Mouse (Mus musculus) brain, embryonic 14.5 days (tissue): ENCODE data around the gene D16Ertd472e.

Source experiments
- CTCF ChIP-seq: fragments of 200-500 bp; IDR thresholded peaks from 2 replicates; pipeline ENCODE4 v1.5.1; 2012; ENCODE audit warnings: inconsistent platforms, mild to moderate bottlenecking, moderate library complexity, borderline replicate concordance; ENCODE audit not compliant: insufficient read depth, insufficient read length; ENCODE audit errors: extremely low read depth
- POLR2A ChIP-seq: fragments of 200-500 bp; IDR thresholded peaks from 2 replicates; pipeline ENCODE4 v1.6.1; 2012; ENCODE audit warnings: mild to moderate bottlenecking, inconsistent platforms, borderline replicate concordance; ENCODE audit not compliant: poor library complexity, insufficient read depth, insufficient read length, severe bottlenecking; ENCODE audit errors: extremely low read depth

GRCm38 (mm10) chr16:78575190-78575851 lies 1.2 kb downstream of the D16Ertd472e start:
- TF ChIP-seq CTCF (no peak), POLR2A (no peak)
